Mouse (Mus musculus) ES-Bruce4 (cell line): Measurements from ENCODE around the gene Ypel2.

ENCODE experiments used
- CTCF ChIP-seq: IDR thresholded peaks from one replicate; pipeline ENCODE4 v1.8.1; 2011; ENCODE audit warnings: low read depth, low read length
- POLR2A ChIP-seq: IDR thresholded peaks from one replicate; pipeline ENCODE4 v1.8.1; 2011; ENCODE audit warnings: low read length; ENCODE audit not compliant: insufficient read depth

DNA sequence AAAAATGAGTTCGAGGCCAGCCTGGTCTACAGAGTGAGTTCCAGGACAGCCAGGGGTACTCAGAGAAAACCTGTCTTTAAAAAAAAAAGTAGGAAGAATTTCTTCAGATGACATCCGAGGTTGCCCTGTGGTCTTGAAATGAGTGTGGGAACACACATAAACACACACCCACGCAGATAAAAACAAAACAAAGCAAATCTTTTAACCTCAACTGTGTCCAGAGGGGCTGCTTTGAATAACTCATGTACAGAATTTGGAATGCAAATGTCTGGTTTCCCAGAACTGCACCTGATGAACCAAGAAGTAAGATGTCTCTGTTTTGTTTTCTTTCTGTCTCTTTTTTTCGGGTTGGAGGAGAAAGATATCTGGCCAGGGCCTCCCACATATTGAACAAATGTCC lies 83.3 kb downstream of the Ypel2 start:
- no peak for TF ChIP-seq CTCF
- no peak for TF ChIP-seq POLR2A
